Mouse (Mus musculus) spleen, embryonic (tissue): ENCODE results near the gene Asl.

Source experiments
- CTCF ChIA-PET: fragments of 350-600 bp; sonication (Branson Sonifier 250); formaldehyde crosslinking; loops from one replicate; lab custom pipeline; 2022; lab: Charles Lee

Asl gene

DNA sequence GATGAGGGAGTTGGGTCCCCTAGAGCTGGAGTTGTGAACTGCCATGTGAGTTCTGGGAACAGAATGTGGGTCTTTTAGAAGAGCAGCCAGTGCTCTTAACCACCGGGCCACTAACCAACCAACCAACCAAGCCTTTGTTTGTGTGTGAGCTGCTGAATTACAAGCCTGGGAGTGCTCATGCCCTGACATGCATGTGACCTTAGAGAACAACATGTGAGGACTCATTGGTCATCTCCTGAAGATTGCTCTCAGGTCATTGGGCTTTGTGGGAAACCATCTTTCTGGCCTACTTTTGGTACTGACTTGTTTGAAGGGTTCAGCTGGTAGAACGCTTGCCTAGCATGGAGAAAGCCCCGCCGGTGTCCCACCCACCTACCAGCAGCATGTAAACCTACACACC, 19.3 kb downstream of the Asl start:
- CTCF ChIA-PET, result no interaction called here

DNA sequence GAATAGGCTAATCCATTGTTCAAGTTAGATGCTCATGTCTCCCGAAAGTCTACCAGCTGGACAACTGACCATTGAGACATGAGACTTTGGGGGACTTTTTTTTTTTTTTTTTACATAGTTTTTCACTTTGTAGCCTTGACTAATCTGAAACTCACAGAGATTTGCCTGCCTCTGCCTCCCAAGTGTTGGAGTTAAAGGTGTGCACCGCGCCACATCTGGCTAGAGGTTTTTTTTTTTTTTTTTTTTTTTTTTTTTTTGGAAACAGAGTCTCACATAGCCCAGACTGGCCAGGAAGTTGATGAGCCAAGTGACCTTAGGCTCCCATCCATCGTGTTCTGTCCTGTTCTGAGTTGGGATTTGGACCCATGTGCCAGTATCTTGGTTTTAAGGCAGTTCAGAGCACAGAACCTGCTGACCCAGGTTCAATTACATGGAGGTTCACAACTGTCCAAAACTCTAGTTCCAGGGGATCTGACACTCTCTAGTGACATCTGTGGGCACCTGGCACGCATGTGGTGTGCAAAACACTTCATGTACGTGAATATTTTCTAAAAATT, 20.9 kb downstream of the Asl start:
- CTCF ChIA-PET, result interaction anchor here (0.6 to 0.7 kb wide), 2 partner anchors 17 to 329 kb away, joined by 4 to 5 read pairs; no protein-coding TSS in a partner anchor

DNA sequence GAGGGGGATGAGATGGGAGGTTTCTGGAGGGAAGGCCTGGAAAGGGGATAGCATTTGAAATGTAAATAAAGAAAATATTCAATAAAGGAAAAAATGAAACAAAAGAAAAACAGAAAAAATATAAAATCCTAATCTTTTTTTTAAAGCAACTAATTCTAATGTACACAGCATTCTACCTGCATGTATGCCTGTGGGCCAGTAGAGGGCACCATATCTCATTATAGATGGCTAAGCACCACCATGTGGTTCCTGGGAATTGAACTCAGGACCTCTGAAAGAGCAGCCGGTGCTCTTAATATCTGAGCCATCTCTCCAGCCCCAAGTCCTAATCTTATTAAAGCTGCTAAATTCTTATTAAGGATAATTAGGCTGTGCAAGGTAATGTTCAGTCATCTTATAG, 21.7 kb downstream of the Asl start:
- CTCF ChIA-PET, result interaction anchor here (0.6 to 0.7 kb wide), 2 partner anchors 18 to 330 kb away, joined by 4 to 5 read pairs; no protein-coding TSS in a partner anchor

DNA sequence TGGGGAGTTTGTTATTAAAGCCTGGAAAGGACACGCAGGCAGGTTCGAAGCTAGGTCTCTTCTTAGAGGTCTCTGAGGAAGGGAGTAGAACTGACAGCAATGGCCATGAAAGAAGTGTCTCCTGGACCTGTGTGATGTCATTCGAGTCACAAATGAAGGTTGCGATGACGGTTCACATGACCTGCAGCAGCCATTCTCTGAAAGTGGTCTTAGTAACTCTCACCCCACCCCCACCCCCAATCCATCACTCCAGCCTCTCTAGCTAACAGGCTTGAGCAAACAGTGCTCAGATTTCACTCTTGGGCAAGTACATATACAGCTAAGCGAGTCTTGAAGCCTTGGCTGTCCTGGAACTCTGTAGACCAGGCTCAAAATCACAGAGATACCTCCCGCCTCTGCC, 25.8 kb downstream of the Asl start:
- CTCF ChIA-PET, result no interaction called here

DNA sequence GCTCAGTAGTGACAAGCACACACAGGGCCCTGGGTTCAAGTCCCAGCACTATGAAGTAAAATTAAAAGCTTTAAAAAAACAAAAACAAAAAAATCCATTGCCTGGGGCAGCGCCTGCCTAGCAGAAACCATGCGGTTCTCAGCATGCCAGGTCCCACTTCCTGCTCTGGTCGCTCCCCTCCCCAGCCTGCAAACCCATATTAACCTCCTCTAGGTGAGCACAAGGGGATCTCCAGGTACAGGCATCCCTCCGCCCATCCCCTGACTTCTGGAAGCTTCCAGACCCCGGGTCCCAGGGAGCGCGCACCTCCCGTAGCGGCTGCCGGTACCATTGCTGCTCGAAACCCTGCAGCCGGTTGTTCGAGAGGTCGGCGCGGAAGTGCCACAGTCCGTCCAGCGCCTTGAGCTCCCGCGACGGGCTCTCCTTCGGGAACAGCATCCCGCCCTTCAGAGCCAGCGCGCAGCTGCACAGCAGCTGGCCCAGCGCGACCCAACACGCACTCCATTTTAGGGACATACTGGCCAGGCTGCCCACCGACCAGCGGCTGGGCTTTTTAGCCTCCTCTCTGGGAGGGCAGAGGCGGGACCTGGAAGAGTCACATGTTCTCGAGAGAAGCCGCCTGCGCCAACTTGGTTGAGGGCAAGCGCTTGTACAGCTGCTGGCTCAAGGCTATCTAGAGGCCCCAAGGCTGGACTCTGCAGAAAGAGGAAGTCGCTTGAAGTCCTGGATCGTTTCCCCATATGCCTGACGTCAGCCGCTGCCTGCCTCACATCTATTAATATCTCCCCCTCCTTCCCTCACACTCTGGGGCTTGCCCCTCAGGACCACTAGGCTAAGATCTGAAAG, 26.5 kb downstream of the Asl start, which contains the start of gene Gusb:
TSS of gene Gusb (minus strand) at position 749 of the 846 bp plus-strand sequence.
- CTCF ChIA-PET, result interaction anchor here (0.6 kb wide), 1 partner anchor 197 kb away, joined by 4 read pairs; no protein-coding TSS in a partner anchor

DNA sequence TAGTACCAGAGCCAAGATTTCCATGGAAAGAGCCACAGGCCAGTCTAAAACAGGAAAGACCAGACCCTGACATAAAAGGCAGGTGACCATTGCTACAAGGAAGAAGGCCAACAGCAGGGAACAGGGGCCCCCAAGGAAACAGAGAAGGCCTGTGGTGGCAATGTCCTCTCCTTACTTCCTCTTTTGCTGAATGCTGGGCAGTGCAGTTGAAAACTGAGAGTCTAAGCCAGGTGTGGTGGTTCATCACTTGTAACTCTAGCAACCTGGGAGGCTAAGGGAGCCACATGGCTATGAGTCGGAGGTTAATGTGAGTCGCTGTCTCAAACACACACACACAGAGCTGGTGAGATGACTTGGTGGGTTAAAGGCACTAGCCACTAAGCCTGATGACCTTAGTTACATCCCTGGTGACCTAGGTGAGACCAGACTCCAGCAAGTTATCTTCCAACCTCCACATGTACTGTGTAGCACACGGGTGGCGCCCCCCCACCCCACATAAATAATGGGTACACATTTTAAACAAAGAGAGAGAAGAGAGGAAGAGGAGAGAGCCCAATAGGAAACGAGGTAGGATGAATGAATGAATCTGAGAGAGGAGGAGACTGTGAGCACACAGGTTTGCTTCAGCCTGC, 27.6 kb downstream of the Asl start:
- CTCF ChIA-PET, result interaction anchor here (0.6 kb wide), 1 partner anchor 198 kb away, joined by 4 read pairs; no protein-coding TSS in a partner anchor

DNA sequence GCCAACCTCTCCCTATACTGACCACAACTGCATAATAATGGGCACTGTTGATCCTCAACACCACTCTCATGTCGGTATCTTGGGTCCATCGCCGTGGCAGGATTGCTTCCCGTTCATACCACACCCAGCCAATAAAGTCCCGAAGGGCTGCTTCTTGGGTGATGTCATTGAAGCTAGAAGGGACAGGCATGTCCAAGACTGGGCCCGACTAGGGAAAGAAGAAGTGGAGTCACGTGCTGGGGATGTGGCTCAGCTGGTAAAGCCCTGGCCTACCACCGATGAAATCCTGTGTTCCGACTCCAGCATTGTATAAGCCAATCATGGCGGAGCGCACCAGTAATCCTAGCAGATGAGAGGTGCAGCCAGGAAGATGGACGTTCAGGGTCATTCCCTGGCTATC, 28.3 kb downstream of the Asl start:
- CTCF ChIA-PET, result no interaction called here

DNA sequence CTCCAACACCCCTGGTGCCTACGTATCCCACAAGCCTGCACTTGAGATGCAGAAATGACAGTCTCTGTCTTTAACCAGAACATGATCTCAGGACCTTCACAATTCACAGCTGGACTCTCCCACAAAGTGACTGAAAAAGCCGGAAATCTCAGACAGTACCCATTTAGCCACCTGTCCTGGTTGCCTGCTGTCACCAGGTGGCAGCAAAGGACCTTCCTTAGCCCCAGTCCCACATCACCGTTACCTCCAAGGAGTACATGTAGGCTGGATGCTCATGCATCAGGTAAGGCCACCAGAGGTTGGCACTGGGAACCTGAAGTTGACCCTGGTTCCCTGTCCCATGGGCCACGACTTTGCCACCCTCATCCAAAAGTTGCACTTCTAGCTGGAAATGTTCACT, 29.9 kb downstream of the Asl start:
- CTCF ChIA-PET, result interaction anchor here (0.5 to 0.6 kb wide), 3 partner anchors 10 to 166 kb away, joined by 3 to 4 read pairs (median 3); no protein-coding TSS in a partner anchor

DNA sequence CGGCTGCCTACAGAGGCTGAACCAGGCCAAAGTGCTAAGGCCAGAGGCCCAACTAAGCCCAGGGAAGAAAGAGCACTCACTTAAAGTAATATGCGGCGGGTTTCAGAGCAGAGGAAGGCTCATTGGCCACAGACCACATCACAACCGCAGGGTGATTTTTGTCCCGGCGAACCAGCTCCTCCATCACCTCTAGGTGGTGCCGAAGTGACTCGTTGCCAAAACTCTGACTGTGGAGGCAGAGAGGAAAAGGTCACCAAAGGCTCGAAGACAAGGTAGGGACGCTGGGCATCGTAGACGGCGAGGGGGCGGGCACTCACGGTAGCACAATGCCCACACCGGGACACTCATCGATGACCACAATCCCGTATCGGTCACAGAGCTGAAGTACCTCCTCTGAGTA, 31.3 kb downstream of the Asl start:
- CTCF ChIA-PET, result no interaction called here

DNA sequence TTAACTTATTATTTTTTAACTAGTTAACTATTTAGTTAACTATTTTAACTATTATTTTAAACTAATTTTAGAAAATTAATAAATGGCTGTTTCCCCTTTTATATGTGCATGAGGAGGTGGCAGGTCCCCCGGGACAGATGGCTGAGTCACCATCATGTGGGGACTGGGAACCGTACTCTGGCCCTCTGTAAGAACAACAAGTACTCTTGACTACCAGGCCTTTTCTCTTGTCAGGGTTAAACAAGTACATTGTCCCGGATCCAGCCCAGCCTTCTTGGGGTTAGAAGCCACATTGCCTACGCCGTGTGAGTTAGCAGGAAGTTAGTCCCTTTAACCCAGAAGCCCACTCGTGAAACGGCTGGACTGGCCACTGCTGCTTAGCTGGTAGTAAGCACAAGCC, 34.1 kb downstream of the Asl start:
- CTCF ChIA-PET, result no interaction called here

DNA sequence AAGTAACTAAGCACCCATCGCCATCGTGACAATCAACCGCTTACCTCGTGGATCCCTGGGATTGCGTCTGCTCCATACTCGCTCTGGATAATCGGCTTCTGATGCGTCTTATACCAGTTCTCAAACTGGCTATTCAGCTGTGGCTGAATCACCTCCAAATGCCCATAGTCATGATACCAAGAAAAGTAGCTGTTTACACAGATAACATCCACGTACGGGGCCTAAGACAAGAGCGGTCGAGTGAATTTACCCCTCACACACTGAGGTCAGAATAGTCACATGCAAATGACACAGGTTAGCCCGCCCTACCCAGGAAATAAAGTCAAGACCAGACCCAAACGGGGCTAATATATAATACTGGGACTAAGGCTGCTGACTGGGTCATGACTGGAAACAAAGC, 35.7 kb downstream of the Asl start:
- CTCF ChIA-PET, result no interaction called here

DNA sequence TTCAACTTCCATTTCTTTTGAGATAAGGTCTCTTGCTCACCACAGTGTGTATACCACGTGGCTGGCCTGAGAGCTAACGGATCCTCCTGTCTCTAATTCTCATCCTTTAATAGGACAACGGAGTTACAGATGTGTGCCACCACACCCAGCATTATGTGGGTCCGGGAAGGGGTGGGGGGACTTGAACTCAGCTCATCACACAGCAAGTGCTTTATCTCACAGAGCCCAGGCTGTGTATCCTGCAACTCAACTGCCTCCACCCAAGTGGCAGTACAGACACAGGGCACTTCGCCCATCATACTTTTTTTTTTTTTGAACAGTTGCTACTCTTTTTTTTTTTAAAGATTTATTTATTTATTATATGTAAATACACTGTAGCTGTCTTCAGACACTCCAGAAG, 37.1 kb downstream of the Asl start:
- CTCF ChIA-PET, result no interaction called here

DNA sequence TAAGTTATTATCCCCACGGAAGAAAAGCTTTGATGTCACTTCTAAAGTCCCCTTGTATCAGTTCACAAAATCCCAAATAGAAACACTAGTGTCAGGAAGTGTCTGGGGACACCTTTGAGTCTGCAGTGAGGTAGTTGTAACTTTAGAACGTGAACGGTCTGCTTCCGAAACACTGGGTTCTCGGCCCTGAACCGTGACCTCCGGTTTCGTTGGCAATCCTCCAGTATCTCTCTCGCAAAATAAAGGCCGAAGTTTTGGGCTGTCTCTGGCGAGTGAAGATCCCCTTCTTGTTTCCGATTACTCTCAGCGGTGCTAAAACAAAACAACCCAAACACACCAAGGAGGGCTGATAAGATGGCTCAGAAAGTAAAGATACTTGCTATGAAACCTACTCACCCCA, 39.7 kb downstream of the Asl start:
- CTCF ChIA-PET, result no interaction called here

DNA sequence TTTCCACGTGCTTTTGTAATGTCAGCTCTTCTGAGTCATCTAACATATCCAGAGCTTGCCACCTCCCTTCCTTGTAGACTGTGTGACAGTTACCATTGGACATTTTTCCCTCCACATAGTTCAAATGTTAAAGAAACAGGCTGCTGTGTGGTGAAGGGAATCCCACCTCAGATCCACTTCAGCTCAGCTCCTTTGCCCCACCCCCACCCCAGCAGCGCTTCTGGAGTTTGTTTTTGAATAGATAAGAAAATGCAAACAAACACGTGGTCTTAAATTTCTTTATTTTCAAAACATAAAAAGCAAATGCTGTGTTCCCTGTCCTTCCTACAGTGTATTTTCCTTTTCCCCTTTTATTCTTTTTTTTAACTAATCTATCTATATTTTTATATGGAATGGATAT, 48.8 kb downstream of the Asl start:
- CTCF ChIA-PET, result interaction anchor here (0.7 to 1.0 kb wide), 2 partner anchors 108 to 199 kb away, joined by 3 to 15 read pairs; no protein-coding TSS in a partner anchor

DNA sequence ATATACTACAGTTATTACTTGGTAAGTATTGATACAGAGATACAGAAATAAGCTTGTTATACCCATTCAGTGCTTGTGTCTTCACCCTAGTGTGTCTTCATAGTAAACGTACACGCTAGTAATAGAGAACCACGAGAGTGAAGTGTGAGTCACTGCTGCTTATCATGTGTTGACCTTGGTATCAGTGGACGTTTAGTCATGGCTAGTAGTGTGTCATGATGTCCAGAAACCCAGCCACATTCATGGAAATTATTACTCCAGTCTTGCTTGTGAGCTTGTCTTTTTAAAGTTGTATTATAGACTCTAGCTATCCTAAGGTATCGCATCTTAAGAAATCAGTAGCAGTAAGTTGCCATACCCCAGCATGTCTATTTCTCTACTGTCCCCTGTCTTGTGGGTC, 50.4 kb downstream of the Asl start:
- CTCF ChIA-PET, result no interaction called here

DNA sequence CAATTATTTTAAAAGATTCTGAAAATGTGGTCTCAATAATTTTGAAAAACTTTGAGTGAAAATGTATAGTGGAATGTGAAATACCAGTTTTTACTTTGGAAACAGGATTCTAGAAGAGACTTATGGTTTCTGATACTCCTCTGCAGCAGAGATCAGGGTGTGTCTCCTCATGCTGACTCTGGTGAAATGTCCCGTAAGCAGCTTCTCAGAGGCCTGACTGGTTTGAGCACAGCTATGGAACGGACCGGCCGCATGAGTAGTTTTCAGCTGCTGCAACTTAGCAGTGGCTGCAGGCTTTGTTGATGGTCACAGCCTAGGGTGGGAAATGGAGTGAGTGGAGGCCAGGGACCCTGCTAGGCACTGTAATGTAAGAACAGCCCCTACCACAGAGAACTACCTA, 51.3 kb downstream of the Asl start:
- CTCF ChIA-PET, result interaction anchor here (0.6 kb wide), 1 partner anchor 89 kb away, joined by 7 read pairs; no protein-coding TSS in a partner anchor

DNA sequence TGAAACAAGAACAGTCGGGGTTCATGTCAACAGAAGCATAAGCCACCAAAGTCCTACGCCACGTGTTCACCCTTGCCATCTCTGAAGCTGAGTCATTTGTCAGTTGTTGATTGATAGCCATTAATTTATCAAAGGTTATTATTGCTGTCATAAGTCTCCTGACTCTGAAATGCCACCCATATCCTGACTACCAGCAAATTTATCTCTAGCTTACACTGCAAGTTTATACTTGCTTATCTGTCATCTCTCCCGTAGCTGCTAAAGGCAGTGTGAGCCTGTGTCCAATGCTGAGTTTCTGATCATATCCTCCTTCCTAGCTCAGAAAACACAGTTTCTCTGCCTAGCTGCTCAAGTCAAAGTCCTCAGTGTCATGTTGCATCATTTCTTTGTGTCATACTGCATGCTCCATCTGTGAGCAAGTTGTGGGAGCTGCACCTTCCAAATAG, 54.2 kb downstream of the Asl start:
- CTCF ChIA-PET, result no interaction called here

DNA sequence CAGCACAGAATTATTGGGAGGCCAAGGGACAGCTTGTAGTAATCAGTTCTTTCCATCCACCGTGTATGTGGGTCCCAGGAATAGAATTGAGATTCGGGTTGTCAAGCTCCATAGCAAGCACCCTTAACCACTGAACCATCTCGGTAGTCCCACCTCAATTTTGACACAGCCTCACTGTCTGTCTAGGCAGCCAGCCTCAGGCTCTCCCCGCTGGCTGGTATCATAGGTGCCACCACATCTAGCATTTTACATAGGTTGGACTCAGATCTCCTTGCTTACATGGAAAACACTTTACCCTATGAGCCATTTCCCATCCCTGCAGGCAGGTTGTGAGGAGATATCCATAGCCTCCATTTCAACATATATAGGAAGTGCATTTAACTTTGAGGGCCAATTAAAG, 54.7 kb downstream of the Asl start:
- CTCF ChIA-PET, result no interaction called here

DNA sequence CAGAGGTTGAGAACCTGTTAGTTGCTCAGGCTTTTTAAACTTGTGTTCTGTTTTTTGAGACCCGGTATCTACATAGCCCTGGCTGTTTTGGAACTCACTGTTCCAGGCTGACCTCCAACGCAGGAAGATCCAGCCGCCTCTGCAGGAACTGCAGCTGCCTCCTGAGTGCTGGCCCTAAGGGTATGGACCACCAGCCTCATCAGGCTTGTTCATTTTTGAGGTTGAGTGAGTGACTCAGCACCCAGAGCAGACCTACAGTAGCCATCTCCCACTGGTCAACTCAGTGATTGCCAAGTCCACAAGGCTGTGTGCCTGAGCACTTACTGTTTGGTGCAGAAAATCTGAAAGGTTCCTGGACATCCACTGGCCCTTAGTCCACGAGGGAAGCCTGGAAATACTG, 57.6 kb downstream of the Asl start:
- CTCF ChIA-PET, result interaction anchor here (0.6 kb wide), 1 partner anchor 255 kb away, joined by 7 read pairs; no protein-coding TSS in a partner anchor

DNA sequence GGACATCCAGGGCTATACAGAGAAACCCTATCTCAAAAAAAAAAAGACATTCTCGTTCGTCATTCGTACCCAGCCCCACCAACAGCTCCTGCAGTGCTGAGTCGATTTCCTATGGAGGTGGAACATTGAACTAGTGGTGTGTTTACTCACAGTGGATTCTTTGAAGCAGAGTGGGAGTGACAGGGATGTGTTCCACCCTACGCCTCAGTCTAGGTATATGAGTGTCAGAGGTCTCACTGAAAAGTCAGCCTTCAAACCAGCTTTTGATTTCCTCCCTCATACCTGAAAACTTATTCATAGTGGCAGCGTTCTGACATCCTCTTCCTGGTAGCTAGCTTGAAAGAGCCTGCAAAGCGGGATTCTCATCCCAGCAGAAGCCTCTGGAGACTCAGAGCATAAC, 60.6 kb downstream of the Asl start:
- CTCF ChIA-PET, result no interaction called here

DNA sequence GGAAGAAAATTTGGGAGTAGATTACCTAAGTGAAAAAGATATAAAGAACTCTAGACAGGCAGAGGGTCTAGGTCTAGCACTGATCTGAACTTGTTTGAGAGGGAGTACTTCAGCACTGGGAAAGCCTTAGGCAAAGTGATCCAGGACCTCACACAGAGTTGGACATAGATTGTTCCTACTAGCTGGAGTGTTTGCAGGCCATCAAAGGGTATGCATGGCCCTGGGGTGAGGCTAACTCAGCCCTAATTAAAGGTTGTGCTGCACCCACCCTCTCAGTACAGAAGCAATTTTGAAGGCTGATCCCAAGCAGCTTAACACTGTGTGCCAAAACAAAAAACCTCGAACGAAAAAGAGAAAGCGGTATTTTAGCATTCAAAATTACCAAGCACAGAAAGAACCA, 62.6 kb downstream of the Asl start:
- CTCF ChIA-PET, result interaction anchor here (0.6 kb wide), 1 partner anchor 32 kb away, joined by 3 read pairs; no protein-coding TSS in a partner anchor

DNA sequence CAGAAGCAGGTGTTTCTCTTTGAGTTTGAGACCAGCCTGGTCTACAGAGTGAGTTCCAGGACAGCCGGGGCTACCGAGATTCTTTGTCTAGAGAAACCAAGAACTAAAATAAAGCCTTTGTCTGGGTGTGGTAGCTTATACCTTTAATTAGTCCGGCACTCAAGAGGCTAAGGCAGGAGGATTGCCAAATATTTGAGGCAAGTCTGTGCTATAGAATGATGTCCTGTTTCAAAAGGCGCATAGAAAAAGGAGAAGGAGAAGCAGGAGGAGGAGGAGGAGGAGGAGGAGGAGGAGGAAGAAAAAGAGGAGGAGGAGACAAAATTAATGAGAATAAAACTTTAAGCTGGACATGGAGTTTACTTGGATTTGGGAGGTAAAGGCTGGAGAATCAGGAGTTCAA, 65.8 kb downstream of the Asl start:
- CTCF ChIA-PET, result no interaction called here
